Mouse (Mus musculus): ENCODE data around the gene Rs1.

GRCm38 (mm10) chrX:160808226-160808625 lies 40.4 kb downstream of the Rs1 start:
- TF ChIP-seq CTCF (IDR thresholded peaks at IDR 0.05; ENCODE audit: insufficient read depth, low read depth, low read length): no peak
- TF ChIP-seq POLR2A (IDR thresholded peaks at IDR 0.05; ENCODE audit: insufficient read depth, low read depth, low read length): no peak

Data from olfactory bulb, adult 2 months (tissue).